Mouse (Mus musculus) kidney, adult 11 months (tissue): ENCODE results near the gene Mfsd4b3.
"Not testable (repeated sequence)": the region's sequence is repeated elsewhere in the genome, so short reads cannot be mapped to it uniquely, and the experiment has no call there.

Source experiments
- DNase-seq: peaks from one replicate; pipeline ENCODE4 v3.0.0; 2022

The Mfsd4b3 gene

DNA sequence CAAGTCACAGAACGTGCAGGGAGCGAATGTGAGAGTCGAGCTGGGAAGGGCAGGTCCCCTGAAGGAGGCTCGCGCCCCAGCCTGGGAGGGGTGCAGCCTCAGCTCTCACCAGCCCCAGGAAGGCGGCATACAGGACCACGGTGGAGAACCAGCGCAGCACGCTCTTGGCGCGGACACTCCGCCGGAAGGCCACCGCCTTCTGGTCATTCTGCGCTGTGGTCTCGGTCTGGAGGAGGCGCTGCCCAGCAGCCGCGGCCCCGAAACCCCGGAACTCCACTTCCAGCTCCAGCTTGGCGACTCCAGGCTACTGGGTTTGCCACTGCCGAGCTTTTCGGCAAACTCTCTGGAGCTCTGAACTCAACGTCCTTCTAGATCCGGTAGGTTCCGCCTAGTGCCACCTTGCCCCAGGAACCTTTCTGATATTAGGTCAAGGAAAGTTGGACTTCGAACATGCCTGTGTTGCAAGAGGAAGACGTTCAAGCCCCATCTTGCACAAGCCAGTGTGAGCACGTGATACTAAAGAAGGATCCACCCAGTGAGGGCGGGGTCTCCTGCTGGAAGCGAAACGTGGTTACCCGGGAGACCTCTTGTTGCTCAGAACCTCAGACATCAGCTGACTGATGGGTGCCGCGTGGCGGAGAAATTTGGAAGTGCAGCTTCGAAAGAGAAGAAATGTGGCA, at the start of gene Mfsd4b3:
Mfsd4b3 (minus strand) TSS at position 393 of the 680 bp plus-strand sequence.
- peak; percentile 99 for DNase-seq

DNA sequence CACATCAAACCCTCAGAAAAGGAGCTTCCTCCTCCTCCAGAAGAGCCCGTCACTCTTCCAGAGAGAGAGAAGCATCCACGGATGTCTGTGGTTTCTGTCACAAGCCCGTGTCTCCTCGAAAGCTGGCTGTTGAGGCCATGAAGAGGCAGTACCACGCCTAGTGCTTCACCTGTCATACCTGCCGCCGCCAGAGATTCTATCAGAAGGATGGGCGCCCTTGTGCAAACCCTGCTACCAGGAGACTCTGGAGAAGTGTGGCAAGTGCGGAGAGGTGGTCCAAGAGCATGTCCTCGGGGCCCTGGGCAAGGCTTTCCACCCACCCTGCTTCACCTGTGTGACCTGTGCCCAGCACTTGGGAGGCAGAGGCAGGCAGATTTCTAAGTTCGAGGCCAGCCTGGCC, 49.6 kb upstream of the Mfsd4b3 start:
- DNase-seq, result no peak

DNA sequence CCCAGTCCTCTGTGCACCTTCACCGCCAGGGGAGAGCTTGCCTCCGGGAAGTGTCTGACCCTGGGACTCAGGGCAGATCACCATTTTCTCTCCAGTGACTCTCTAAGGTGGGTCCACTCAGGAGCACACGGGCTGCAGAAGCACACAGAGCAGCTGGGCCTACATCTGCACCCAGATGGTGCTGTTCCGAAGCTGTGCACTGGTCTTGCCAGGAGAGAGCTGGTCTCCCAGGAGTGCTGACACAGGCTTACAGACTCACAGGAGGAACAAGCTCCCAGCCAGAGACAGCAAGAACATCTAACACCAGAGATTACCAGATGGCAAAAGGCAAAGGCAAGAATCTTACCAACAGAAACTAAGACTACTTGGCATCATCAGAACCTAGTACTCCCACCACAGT, 48.9 kb upstream of the Mfsd4b3 start:
- not testable (repeated sequence) for DNase-seq

DNA sequence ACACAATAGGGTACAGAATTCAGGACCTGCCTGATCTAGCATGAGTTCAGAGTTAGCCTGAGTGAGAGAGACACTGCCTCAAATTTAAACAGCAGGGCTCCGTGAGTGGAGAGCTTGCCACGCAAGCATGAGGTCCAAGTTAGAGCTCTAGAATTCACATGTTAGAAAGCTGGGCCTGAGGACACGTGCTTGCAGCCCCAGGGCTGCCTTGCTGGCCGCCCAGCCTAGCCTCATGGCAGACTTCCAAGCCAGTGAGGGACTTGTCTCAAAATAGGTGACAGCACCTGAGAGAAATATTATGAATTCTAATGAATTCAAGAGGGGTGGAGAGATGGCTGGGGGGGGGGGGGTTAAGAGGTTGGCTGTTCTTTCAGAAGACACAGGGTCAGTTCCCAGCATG, 48.0 kb upstream of the Mfsd4b3 start:
- peak; percentile 44 for DNase-seq

DNA sequence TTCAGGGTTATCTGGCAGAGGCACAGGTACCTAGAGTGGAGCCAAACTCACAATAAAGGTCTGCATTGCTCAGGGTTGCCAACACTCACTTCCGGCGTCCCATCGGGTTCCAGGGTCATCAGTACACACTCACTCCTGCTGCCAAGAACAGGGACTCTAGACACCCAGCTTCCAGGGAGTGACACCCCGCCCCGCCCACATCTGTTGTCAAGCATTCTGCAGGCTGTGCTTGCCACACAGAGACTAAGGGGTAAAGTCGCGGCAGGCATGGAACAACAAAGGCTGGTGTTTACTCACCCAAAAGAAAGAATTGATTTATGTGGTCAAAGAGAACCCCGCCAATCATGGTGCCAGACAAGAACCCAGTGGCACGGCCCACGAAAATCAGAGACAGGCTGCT, 47.0 kb upstream of the Mfsd4b3 start:
- DNase-seq, result no peak

DNA sequence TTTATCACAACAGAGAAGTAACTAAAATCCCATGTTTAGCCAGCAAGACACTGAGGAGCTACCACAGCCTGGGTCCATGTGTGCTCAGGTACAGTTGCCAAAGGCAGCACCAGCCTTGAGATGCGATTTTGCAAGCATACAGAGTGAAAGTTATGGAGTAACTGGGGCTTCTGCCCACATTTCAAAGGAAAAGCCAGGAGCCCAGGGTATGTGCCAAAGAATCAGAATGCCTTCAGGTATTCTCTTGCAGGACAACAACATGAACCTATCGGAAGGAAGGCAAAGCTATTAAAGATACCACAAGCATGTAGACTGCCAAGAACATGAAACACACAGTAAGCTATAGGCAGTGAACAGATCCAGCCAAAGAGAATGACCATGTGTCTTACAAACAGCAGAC, 40.8 kb upstream of the Mfsd4b3 start:
- no peak for DNase-seq

DNA sequence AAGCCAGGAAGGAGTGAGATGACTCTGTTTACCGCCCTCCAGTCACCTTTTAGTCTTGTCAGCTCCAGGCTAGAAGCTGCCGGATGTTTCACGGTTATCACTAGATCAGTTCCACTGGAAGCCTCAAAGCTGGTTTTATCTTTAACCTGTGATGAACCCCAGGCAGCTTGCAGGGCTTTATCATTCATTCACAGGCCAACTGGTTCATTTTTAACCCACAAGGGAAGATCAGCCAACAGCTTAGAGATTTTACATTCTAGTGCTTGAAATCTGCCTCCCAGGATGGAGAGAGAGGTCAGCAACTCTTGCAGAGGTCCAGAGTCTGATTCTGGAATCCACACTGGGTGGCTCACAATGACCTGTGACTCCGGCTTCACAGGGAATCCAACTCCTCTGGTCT, 31.2 kb upstream of the Mfsd4b3 start:
- peak; percentile 88 for DNase-seq

DNA sequence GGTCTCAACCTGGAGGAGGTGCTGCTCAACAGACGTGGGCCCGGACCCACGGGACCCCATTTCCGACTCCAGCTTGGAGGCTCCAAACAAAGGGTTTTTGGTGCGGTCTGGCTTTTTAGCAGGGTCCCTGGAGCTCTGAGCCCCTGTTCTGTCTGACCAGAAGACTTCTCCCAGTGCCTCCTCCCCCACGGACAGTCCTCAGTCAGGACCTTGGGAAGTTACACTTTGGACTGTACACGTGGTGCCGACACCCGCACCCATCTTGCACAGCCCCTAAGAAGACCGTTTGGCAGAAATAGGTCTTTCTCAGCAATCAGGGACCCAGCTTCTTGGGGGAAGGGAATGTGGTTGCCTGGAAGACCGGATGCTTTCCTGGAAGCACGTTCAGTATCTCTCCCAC, 26.5 kb upstream of the Mfsd4b3 start, which contains the start of gene Mfsd4b5:
Mfsd4b5 (minus strand) TSS at position 181 of the 400 bp plus-strand sequence.
- DNase-seq, result peak; percentile 89

DNA sequence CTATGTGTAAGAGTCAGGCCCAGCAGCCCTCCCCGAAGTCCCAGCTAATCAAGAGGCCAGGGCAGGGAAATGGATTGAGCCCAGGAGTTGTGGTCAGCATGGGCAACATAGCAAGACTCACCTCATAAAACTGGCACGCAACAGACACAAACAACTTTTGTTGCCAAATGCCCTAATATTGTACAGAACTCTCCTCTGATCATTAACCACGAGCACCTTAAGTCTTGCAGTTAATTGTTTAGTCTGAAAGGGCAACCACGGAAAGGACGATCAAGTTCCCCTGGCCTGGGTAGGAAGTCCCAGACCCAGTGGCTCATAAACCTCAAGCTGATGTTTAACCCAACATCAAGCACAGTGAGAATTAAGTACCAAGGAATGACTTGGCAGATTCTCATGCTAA, 22.7 kb upstream of the Mfsd4b3 start:
- peak; percentile 96 for DNase-seq

DNA sequence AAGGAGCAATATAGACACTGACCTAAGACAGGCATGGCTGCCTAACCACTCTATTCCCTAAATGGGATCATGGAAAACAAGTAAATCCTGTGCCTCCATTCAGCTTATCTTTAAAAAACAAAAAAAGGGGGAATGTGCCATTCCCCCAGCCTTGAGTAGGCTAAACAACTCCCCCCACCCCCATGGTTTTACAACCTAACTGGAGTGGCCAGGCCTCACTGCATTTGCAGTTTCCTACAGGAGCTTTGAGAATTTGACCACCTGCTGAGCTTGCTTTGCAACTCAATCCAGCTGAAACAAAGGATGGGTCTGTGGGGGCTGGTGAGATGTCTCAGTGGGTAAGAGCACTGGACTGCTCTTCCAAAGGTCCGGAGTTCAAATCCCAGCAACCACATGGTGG, 18.3 kb upstream of the Mfsd4b3 start:
- no peak for DNase-seq

DNA sequence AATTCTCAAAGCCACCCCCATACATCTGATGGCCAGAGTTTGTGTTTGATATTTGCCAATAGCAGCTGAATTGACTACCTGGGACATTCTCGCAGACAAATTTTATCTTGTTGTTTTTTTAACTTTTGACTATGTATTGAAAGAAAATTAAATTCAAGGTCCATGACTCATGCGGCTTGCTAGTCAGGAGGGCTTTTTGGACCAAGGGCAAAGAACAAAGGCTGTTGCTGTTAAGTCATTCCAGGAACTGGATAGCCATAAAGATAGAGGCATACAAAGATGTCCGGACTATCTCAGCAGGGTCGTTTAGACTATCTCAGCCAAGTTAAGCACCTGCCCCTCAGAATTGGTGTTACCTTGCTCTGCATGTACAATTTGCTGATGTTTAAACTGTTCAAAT, 17.4 kb upstream of the Mfsd4b3 start:
- DNase-seq, result no peak

DNA sequence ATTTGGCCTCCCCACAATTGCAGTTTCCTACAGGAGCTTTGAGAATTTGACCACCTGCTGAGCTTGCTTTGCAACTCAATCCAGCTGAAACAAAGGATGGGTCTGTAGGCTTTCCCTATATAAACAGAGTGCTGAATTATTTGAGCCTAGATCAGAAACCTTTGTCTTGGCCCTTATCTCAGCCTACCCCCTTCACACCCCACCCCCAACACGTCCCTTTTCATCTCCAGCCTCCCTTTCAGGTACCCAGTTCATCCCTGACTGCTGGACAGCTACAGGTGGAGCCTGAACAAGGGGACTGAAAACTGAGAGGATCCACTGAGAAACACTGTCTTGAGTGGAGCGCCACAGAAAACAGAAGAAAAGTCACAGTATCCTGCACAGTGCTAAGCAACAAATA, 15.8 kb upstream of the Mfsd4b3 start:
- DNase-seq, result no peak

DNA sequence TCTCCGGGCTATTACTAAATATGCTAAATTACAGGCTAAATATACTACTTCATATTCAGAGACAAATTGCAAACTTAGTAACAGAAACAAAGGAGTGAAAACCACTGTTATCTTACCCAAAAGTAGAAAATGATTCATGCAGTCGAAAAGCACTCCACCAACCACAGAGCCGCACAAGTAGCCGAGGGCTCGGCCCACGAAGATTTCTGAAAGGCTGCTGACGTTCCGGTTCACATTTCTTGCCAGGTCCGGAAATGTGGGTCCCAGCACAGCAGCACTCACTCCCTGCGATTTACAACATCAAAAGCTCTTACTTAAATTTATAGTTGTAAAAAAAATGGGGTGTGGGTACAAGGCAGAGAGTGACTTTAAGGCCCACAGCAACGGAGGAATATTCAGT, 15.0 kb upstream of the Mfsd4b3 start:
- no peak for DNase-seq

DNA sequence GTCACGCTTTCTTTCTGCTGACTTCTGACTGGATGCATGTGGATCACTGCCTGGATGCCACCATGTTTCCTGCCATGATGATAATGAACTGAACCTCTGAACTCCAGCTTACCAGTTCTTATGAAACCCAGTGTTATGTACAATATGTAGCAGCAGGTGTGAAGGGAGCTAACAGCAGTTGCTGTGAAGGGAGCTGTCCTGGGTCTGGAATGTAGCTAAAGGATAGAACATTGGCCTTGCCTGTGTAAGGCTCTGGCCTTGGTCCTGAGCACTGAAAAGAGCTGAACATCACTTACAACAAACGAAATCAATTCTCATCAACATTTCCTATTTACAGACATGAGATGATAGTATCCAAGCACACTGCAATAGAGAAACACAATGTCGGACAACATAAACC, 7.6 kb upstream of the Mfsd4b3 start:
- DNase-seq, result no peak

DNA sequence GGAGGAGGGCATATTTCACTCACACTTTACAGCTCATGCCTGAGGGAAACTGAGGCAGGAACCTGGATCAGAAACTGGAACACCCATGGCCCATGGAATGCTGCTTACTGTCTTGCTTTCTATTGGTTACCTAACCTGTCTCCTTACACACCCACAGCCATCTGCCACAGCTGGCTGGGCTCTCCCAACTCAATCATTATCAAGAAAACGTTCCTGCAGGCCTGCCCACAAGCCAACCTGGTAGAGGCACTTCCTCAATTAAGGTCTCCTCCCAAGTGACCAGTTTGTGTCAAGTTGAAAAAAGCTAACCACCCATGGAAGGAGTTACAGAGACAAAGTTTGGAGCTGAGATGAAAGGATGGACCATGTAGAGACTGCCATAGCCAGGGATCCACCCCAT, 2.0 kb upstream of the Mfsd4b3 start:
- no peak for DNase-seq

DNA sequence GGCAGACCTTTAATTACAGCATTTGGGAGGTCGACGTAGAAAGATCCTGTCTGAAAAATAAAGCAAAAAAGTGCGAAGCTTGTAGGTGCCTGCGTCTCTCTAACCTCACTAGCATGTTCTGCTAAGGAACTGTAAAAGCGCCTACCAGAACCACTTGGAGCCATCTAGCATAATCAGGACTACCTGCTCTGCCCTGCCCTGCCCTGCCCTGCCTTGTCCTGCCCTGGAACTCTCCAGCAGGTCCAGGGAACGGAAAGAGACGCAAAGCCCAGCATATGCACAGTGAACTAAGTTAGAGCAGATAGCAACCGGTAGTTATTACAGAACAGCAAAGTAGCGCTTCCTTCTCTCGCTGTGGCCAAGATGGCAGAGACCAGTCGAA, 479 bp upstream of the Mfsd4b3 start:
- no peak for DNase-seq

DNA sequence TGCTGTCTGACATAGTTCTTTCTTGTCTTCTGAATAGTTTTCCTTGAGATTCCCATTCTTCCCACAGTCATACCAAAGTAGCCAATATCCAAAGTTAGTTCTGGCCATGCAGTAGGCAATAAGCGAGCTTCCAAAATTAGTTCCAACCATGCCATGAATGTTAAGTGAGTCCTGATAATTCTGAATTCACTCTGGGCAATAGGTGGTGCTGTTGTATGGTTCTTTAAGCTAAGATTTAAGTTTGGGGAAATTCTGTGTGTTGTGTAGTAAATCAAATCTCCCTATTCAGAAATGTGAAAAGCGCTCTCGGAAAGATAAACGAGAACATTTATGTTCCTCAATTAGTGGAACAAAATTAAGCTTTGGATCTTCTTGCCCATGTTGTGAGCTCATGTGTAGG, 1.7 kb downstream of the Mfsd4b3 start:
- DNase-seq, result no peak

DNA sequence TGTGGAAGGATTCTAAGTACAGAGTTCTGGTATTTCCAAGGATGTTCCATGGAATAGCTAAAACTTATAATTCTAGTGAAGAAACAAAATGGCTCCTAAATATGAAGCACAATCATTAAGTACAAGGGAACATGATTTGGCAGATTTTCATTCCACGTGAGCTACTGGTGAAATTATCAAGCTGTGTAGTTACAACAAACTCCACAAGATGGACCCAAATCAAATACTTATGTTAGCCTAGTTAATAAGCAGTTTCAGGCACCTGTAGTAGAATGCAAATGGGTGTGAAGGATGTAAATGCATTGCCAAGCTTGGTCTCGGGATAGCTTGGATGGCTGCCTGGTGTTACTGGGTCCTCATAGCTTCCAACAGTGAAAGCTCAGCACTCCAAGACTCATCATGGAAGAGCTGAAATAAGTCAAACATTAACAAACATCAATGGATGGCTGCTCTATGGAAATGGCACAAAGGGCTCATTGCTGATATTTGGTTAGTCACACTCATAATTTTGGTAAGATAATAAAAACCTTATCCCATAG, 3.5 kb downstream of the Mfsd4b3 start:
- DNase-seq, result peak; percentile 61

DNA sequence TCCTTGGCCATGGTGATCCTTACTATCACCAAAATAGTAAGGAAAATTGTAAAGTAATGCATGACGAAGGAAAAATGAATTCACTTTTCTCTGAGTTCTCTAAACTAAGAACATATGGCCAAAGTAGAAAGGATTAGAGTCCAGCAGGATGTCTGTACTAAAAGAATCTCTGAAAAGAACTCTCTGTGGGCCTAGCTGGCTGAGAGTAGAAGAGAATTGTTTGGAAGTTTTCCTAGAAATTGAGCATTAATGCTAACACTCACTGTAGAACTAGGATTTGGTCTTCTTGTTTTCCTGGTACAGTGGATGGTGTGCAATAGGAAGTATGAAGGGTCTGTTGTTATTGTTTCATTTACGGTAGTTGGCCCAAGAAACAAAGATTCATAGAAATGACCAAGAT, 4.8 kb downstream of the Mfsd4b3 start:
- no peak for DNase-seq

DNA sequence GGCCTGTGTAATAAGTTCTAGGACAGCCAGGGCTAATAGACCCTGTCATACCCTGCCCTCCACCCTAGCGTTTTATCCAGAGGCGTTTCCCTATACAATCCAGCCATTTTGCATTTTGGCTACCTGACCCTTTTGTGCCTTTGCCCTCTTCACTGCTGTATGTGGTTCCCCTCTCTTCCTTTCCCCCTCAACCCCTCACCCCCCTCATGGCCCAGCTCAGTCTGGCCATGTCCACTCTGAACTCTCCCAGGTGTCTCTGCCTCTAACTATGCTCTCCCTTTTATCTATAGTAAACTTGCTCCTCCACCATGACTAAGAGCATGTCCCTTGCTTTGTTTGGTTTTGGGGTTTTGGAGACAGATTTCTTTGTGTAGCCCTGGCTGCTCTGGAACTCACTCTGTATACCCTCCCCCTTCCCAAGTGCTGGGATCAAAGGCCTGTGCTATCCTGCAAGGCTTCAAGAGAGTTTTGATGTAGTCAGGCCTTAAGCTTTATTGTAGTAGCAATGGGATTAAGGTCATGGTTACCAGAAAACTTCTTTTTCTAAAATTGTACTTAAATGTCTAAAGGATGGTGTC, 10.5 kb downstream of the Mfsd4b3 start:
- DNase-seq, result no peak

DNA sequence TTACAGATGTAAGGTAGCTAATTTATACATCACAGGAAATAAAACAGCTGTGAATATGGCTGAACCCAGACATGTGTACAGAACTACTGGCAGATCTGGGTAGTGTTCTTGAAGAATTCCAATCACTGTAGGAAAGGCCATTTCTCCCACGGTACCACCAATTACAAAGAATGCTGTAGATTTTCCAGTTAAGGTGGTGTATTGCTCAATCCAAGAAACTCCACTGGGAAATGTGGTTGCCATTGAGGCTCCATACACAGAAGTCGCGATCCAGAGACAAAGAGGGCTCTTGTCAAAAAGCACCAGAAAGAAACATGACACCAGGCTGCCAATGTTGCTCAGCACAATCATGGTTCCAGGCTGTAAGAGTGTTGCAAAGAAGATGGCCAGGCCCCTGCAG, 12.8 kb downstream of the Mfsd4b3 start:
- DNase-seq, result not testable (repeated sequence)

DNA sequence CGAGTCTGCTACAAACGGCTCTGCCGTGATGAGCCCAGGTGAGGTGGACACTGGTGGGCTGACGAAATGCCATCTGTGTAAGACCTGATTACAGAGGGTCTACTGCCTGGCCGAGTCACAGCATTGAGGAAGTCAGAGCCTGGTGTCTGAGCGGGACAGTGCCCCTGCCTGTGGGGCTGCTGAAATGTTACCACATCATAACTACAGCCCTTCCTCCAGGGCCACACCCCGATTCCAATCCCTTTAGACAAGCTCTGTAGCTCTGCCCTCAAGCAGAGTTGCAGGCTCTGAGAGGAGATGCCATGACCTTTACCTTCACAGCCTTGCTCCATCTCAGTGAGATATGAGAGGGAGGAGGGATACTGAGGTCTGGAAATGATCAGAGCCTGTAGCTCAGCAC, 23.4 kb downstream of the Mfsd4b3 start:
- no peak for DNase-seq

DNA sequence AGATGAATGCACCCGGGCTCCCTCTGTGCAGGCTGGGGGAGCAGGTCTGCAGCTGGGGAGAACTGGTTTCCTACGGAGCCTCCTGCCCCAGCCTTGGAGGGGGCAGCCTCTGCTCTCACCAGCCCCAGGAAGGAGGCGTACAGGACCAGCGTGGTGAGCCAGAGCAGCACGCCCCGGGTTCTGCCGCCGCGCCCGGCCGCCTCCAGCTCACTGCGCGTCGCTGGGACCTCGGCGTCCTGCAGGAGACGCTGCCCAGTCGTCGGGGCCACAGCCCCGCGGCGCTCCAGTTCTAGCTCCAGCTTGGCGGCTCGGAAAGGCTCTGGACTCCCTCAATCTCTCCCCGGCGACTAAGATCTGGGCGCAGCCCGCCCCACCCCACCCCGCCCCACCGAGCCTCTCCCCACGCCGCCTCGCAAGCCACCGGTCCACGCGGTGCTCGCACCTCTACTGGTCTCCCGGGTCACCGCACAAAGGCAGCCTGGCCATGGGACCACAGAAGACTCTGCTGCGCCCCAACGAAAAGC, 33.3 kb downstream of the Mfsd4b3 start, which contains the start of gene Mfsd4b2:
Mfsd4b2 (minus strand) TSS at position 308 of the 524 bp plus-strand sequence.
- DNase-seq, result no peak

DNA sequence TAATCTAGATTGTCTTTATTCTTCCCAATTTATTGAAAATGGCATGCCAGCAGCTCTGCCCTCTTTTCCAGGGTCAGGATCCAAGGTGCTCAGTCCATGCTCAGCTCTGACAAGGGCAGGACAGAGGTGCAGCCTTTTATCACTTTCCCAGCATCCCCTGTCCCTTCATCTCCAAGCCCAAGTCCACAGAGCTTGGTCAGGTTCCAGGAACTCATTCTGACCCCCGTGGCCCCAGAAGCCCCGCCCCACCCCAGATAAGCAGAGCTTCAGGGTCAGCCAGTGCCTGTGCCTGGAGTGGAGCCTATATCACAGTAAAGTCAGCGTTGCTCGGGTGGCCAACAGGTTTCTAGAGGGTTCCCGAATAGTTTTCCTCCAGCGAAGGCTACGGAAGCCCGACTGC, 35.4 kb downstream of the Mfsd4b3 start:
- not testable (repeated sequence) for DNase-seq
